Mouse (Mus musculus): ENCODE measurements around the gene Ubac1. TPM values are rescaled to one million over a fixed set of nuclear protein-coding genes. Genes with fewer than 3 reads are reported as not detected.

Gene Ubac1
- polyA plus RNA-seq, 1 experiment from 2014 or later, result 105 TPM

- WGBS, result 83% methylated on average over 8 of the region's 8 CpGs
- no peaks in the 10 kb centered on the region for H3K9me3 ChIP-seq
- H3K27ac ChIP-seq, result no peak overlapping the region
- ATAC-seq (ENCODE audit: insufficient read depth, low FRiP score, low read depth), result no peak
- H3K4me2 ChIP-seq, result peak overlapping the region; percentile 86; the same call in 1 of the 2 replicates
- no peak overlapping the region for H3K9ac ChIP-seq
- peaks cover 13% of the 10 kb centered on the region for H3K4me1 ChIP-seq
- no peaks in the 10 kb centered on the region for H3K36me3 ChIP-seq
- peak overlapping the region; percentile 75 for H3K4me3 ChIP-seq (replicated peaks)
- H3K27me3 ChIP-seq (replicated peaks), result no peaks in the 10 kb centered on the region
Measured at GRCm38 (mm10) chr2:26022258-26022565, 665 bp upstream of the Ubac1 start.

- Histone ChIP-seq H3K4me2 (peak overlapping the region; percentile 86), H3K9me3 (no peaks in the 10 kb centered on the region), H3K27ac (peak overlapping the region; percentile 91), H3K36me3 (peaks cover under 1% of the 10 kb centered on the region), H3K9ac (peak overlapping the region; percentile 85), H3K27me3 (replicated peaks) (no peaks in the 10 kb centered on the region), H3K4me3 (replicated peaks) (peak overlapping the region; percentile 75), H3K4me1 (peaks cover 13% of the 10 kb centered on the region)
- WGBS, result 1% methylated on average over 35 of the region's 38 CpGs
- peak; percentile 38 for ATAC-seq (ENCODE audit: insufficient read depth, low FRiP score, low read depth)
Measured at GRCm38 (mm10) chr2:26020714-26021560, 610 bp downstream of the Ubac1 start.

- no peaks in the 10 kb centered on the region for H3K27me3 ChIP-seq (replicated peaks)
- peak overlapping the region; percentile 86 for H3K4me2 ChIP-seq
- no peak overlapping the region for H3K9ac ChIP-seq
- no peak for ATAC-seq (ENCODE audit: insufficient read depth, low FRiP score, low read depth)
- peak overlapping the region; percentile 75 for H3K4me3 ChIP-seq (replicated peaks)
- H3K36me3 ChIP-seq, result peaks cover 5% of the 10 kb centered on the region
- peaks cover 13% of the 10 kb centered on the region for H3K4me1 ChIP-seq
- 75% methylated on average over 3 of the region's 3 CpGs for WGBS
- H3K27ac ChIP-seq, result no peak overlapping the region; the same call in 1 of the 2 replicates
- no peaks in the 10 kb centered on the region for H3K9me3 ChIP-seq
Measured at GRCm38 (mm10) chr2:26019923-26020322, 1.6 kb downstream of the Ubac1 start.

- no peak for ATAC-seq (ENCODE audit: insufficient read depth, low FRiP score, low read depth)
- H3K27ac ChIP-seq, result no peak overlapping the region
- WGBS, result 70% methylated on average over 4 of the region's 4 CpGs
- H3K4me3 ChIP-seq (replicated peaks), result no peak overlapping the region
- H3K9me3 ChIP-seq, result no peaks in the 10 kb centered on the region
- no peak overlapping the region for H3K9ac ChIP-seq
- no peaks in the 10 kb centered on the region for H3K27me3 ChIP-seq (replicated peaks)
- H3K36me3 ChIP-seq, result peaks cover 20% of the 10 kb centered on the region
- no peak overlapping the region for H3K4me2 ChIP-seq
- H3K4me1 ChIP-seq, result peaks cover 13% of the 10 kb centered on the region
Measured at GRCm38 (mm10) chr2:26017326-26017725, 4.2 kb downstream of the Ubac1 start.

- H3K27me3 ChIP-seq (replicated peaks), result no peaks in the 10 kb centered on the region
- peak; percentile 95 for ATAC-seq (ENCODE audit: insufficient read depth, low FRiP score, low read depth)
- H3K36me3 ChIP-seq, result peaks cover 54% of the 10 kb centered on the region
- WGBS, result 77% methylated on average over 3 of the region's 3 CpGs
- no peaks in the 10 kb centered on the region for H3K4me1 ChIP-seq
- H3K4me2 ChIP-seq, result no peak overlapping the region
- no peak overlapping the region for H3K27ac ChIP-seq
- H3K9ac ChIP-seq, result no peak overlapping the region
- H3K4me3 ChIP-seq (replicated peaks), result no peak overlapping the region
- no peaks in the 10 kb centered on the region for H3K9me3 ChIP-seq
Measured at GRCm38 (mm10) chr2:26013674-26014073, 7.9 kb downstream of the Ubac1 start.

GRCm38 (mm10) chr2:26011420-26011819 lies 10.1 kb downstream of the Ubac1 start:
- no peak overlapping the region for H3K9ac ChIP-seq
- peaks cover 74% of the 10 kb centered on the region for H3K36me3 ChIP-seq
- WGBS, result 64% methylated on average over 1 of the region's 1 CpGs
- H3K4me3 ChIP-seq (replicated peaks), result no peak overlapping the region
- ATAC-seq (ENCODE audit: insufficient read depth, low FRiP score, low read depth), result no peak
- H3K4me1 ChIP-seq, result no peaks in the 10 kb centered on the region
- H3K9me3 ChIP-seq, result no peaks in the 10 kb centered on the region
- no peak overlapping the region for H3K27ac ChIP-seq
- H3K4me2 ChIP-seq, result no peak overlapping the region
- H3K27me3 ChIP-seq (replicated peaks), result no peaks in the 10 kb centered on the region

GRCm38 (mm10) chr2:26002001-26002400 lies 19.5 kb downstream of the Ubac1 start:
- no peak overlapping the region for H3K9ac ChIP-seq
- ATAC-seq (ENCODE audit: insufficient read depth, low FRiP score, low read depth), result no peak
- no peak overlapping the region for H3K4me3 ChIP-seq (replicated peaks)
- 88% methylated on average over 2 of the region's 2 CpGs for WGBS
- H3K27ac ChIP-seq, result no peak overlapping the region
- no peaks in the 10 kb centered on the region for H3K9me3 ChIP-seq
- H3K27me3 ChIP-seq (replicated peaks), result no peaks in the 10 kb centered on the region
- H3K4me1 ChIP-seq, result no peaks in the 10 kb centered on the region
- no peak overlapping the region for H3K4me2 ChIP-seq
- peaks cover 63% of the 10 kb centered on the region for H3K36me3 ChIP-seq

GRCm38 (mm10) chr2:26001136-26001535 lies 20.4 kb downstream of the Ubac1 start:
- Histone ChIP-seq H3K9me3 (no peaks in the 10 kb centered on the region), H3K27me3 (replicated peaks) (no peaks in the 10 kb centered on the region), H3K36me3 (peaks cover 57% of the 10 kb centered on the region), H3K4me1 (no peaks in the 10 kb centered on the region), H3K27ac (no peak overlapping the region), H3K4me2 (no peak overlapping the region), H3K4me3 (replicated peaks) (no peak overlapping the region), H3K9ac (no peak overlapping the region)
- ATAC-seq (ENCODE audit: insufficient read depth, low FRiP score, low read depth), result no peak
- 94% methylated on average over 5 of the region's 5 CpGs for WGBS

GRCm38 (mm10) chr2:25997716-25998115 lies 23.8 kb downstream of the Ubac1 start:
- Histone ChIP-seq H3K4me2 (no peak overlapping the region), H3K9me3 (no peaks in the 10 kb centered on the region), H3K9ac (no peak overlapping the region), H3K4me3 (replicated peaks) (no peak overlapping the region), H3K27me3 (replicated peaks) (no peaks in the 10 kb centered on the region), H3K27ac (no peak overlapping the region), H3K4me1 (no peaks in the 10 kb centered on the region), H3K36me3 (peaks cover 27% of the 10 kb centered on the region)
- 82% methylated on average over 3 of the region's 3 CpGs for WGBS
- no peak for ATAC-seq (ENCODE audit: insufficient read depth, low FRiP score, low read depth)

GRCm38 (mm10) chr2:25994791-25995190 lies 26.8 kb downstream of the Ubac1 start:
- Histone ChIP-seq H3K4me2 (no peak overlapping the region), H3K36me3 (peaks cover 21% of the 10 kb centered on the region), H3K9me3 (no peaks in the 10 kb centered on the region), H3K27me3 (replicated peaks) (no peaks in the 10 kb centered on the region), H3K4me3 (replicated peaks) (no peak overlapping the region), H3K27ac (no peak overlapping the region), H3K9ac (no peak overlapping the region), H3K4me1 (no peaks in the 10 kb centered on the region)
- 82% methylated on average over 3 of the region's 3 CpGs for WGBS
- ATAC-seq (ENCODE audit: insufficient read depth, low FRiP score, low read depth), result no peak

GRCm38 (mm10) chr2:25992285-25992684 lies 29.3 kb downstream of the Ubac1 start:
- Histone ChIP-seq H3K27ac (no peak overlapping the region), H3K9me3 (no peaks in the 10 kb centered on the region), H3K27me3 (replicated peaks) (no peaks in the 10 kb centered on the region), H3K36me3 (no peaks in the 10 kb centered on the region), H3K4me1 (no peaks in the 10 kb centered on the region), H3K4me3 (replicated peaks) (no peak overlapping the region), H3K9ac (no peak overlapping the region), H3K4me2 (no peak overlapping the region)
- no peak for ATAC-seq (ENCODE audit: insufficient read depth, low FRiP score, low read depth)
- 75% methylated on average over 2 of the region's 2 CpGs for WGBS

- no peak overlapping the region for H3K9ac ChIP-seq
- H3K27ac ChIP-seq, result no peak overlapping the region
- H3K4me1 ChIP-seq, result no peaks in the 10 kb centered on the region
- no peaks in the 10 kb centered on the region for H3K27me3 ChIP-seq (replicated peaks)
- H3K4me2 ChIP-seq, result no peak overlapping the region
- H3K4me3 ChIP-seq (replicated peaks), result no peak overlapping the region
- no peak for ATAC-seq (ENCODE audit: insufficient read depth, low FRiP score, low read depth)
- no peaks in the 10 kb centered on the region for H3K9me3 ChIP-seq
- no peaks in the 10 kb centered on the region for H3K36me3 ChIP-seq
- 80% methylated on average over 1 of the region's 1 CpGs for WGBS
Measured at GRCm38 (mm10) chr2:25989651-25990050, 31.9 kb downstream of the Ubac1 start.

Measured in stomach, embryonic 15.5 days (tissue).